Mouse (Mus musculus) retina, adult 2 months (tissue): ENCODE measurements around the gene Ano1.
A peak's percentile ranks its signal among the peaks of the same experiment; 100 is the strongest.

Experiments used
- DNase-seq: peaks from one replicate; pipeline ENCODE4 v3.0.0-alpha.2; 2012; ENCODE audit warnings: low read depth, low spot score

Gene Ano1

DNA sequence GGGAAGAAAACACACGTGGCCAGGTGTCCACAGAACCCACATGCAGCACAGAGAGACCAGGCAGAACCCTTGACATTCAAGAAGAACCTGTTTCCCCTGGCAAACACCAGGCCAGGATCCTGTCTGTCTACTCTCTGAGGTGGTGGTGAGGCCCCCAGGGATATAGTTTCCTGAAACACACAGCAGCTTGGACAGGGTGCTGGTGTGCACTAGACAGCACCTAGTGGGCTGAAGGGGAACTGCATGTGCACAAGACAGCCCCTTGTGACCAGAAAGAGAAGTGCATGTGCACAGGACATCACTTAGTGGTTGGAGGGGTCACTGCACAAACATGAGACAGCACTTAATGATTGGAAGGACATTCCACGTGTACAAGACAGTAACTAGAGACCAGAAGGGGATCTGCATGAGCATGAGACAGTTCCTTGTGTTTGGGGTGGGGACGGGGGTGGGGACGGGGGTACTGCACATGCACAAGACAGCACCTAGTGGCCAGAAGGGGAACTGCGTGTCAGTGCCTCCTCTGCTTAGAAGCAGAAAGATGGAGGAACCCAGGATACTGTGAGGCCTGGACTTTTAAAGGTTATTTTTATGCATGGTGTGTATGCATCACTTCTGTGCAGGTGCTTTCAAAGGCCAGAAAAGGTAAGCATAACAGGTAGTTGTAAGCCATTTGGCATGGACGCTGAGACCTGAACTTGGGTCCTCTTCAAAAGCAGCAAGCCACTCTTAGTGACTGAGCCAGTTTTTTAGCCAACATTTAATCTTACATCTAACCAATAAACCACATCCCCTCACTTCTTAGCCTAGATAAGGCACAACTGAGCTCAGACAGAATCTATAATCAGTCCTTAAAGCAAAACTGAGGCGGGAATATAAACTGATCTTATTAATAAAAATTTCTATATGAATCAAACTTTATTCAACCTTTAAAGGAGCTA, 54.7 kb downstream of the Ano1 start:
- DNase-seq: no peak

DNA sequence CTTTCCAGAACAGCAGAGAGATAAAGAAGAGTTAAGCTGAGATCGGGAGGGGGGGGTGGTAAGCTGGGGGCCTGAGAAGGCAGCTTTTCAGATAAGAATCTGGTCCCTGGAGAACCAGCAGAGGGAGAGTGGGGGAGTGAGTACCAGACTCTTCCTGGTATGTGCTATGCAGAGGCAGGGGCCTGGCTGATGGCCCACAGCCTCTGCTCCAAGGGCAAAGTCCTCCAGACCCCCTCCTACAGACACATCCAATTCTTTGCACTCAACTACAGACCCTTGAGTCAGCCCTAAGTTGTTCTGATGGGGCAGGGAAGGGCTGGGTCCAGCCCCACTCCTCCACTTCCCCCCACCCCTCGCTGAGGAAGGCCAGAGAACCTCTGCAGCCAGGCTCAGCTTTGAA, 61.9 kb downstream of the Ano1 start:
- no peak for DNase-seq

DNA sequence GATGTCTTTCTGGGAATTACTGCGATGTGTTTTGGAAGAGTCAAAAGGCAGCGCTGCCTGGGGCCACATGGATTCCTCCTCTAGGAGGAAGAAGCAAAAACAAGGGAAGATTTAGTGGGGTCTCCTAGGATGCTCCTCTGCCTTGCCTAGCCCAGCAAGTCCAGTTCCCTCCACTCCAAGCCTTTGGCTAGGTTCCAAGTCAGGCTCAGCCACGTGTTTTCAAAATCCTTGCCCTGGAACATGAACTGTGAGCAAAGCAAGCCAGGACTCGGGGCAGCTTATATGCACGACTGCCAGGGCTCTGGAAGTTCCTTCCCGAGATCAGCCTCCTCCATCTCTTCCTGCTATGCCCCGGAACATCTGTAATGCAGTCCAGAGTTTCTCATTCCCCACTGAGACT, 62.6 kb downstream of the Ano1 start:
- DNase-seq: no peak

DNA sequence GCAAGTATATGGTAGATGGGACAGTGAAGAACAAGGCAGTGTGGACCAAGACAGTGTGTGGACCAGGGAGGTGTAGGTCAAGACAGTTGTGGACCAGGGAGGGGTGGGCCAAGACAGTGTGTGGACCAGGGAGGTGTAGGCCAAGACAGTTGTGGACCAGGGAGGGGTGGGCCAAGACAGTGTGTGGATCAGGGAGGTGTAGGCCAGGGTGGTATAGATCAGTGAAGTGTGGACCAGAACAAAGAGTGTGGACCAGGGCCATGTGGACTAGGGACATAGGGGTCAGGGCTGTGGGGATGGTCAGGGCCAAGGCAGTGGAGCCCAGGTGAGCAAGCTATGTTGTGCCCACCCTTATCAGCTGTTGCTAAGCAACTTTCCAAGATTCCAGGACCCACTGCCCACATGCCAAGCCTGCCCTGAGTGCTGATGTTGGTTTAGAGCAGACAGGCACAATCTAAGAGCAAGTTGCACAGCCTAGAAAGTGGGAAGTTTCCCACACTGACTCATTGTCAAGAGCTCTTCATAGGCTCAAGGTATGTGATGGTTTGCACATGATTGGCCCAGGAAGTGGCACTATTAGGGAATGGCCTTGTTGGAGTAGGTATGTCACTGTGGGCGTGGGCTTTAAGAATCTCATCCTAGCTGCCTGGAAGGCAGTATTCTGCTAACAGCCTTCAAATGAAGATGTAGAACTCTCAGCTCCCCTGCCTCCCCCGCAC, 64.0 kb downstream of the Ano1 start:
- DNase-seq: no peak

DNA sequence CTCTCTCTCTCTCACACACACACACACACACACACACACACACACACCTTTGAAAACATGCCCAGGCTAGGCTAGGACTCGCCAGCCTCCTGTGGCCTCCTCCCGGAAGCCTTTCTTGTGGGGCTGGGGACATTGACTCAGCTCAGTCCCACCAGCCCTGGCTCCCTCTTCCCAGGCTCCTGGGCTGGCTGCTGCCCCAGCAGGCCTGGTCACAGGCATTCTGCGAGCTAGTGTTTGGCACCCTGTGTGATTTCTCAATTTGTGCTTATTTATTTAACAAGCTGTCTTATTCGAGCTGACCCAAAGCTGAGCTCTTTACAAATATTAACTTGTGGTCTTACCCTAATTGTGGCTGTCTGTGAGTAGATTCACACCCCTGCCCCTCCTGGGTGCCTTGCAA, 66.8 kb downstream of the Ano1 start:
- DNase-seq: no peak

DNA sequence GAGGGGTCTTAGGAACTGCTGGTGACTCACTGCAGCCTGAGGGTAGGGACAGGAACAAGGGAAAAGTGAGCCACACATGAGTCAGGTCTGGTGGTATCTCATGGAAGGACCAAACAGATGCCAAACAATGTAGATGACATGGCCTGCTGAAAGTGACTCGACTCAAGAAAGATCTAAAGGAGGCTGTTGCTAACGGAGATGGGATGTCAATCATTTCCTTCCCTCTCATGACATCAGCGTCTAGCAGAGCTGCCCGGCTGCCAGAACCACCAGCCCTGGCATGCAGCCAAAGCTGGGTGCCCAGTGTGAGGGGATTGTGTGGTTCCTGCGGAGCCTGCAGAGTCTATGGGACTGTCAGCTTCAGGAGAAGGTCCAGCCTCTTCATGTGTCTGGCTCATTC, 67.3 kb downstream of the Ano1 start:
- DNase-seq: no peak

DNA sequence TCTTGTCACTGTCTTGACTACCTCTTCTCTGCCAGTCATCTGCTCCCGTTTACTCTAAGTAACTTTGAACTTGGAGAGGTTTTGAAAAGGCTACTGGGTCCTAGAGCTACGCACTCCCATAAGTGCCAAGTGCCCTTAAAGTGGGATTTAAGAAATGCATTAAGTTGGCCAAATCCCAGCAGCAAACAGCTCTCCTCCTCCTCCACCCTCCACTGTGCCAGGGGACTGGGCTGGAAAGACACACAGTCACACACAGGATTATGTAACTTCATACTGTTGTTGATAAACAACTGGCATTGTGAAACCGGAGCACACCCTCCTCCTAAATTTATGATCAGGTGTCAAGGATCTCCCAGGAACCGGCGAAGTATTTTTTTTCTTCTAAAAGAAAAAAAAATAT, 71.7 kb downstream of the Ano1 start:
- no peak for DNase-seq

DNA sequence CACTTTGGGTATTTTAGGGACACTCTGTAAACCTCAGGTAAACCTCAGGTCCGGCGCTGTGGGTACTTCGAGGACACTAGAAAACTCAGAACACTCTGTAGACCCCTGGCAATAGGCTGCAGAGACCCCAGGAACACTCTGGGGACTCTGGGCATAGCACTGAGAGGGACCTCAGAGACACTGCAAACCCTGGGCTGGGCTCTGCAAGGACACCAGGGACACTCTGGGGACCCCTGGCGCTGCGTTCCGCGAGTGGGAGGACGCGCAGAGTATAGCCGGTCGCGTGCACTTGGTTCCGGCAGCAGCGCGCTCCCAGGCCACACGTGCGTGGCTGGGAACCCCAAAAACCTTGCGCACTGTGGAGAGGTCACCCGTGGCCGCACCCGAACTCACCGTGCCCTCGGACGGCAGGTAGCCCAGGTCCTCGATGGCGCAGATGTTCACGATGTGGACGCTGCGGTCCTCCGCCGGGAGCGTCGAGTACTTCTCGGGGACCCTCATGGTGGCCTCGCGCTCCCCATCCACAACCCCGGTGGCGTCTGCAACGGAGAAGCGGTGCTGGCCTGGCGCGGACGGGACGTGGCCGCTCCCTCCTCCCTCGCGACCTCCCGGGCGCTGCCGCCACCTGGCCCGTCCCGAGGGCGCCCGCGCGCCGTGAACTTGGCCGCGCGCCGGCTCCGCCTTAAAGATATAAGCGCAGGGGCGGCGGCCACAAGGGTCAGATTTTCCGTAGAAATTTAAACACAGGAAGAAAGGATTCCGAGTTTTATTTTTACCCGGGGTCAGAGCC, 73.3 kb downstream of the Ano1 start:
- no peak for DNase-seq

DNA sequence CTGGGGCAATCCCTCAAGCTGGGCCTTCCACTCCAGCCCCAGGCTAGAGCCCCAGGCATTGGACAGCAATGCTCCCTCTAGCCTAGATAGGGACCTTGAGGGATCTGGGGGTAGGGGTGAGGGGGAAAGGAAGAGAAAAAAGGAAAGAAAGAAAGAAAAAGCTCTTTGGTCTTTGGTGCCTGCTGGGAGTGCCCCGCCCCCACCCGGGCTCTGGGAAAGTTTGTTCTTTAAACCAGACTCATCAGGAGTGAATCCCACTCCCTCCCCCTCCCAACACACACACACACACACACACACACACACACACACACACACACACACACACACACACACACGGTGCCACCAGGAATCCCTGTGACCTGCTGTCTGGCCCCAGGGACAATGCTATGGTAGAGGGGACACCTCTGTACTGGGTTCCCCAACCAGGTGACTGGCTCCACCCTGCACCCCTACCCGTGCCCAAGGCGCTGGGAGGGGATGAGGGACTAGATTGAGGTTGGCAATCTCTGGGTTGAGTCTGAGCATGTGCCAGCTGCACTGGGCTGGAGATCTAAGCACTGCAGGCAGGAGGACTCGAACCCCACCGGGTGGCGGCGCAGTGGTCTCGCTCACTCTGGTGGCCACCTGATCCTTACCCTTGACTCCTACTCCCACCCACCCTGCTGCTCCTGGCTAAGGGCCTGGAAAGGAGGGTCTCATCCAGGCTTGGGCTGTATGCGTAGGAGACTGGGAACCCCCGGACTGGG, 74.3 kb downstream of the Ano1 start:
- no peak for DNase-seq

DNA sequence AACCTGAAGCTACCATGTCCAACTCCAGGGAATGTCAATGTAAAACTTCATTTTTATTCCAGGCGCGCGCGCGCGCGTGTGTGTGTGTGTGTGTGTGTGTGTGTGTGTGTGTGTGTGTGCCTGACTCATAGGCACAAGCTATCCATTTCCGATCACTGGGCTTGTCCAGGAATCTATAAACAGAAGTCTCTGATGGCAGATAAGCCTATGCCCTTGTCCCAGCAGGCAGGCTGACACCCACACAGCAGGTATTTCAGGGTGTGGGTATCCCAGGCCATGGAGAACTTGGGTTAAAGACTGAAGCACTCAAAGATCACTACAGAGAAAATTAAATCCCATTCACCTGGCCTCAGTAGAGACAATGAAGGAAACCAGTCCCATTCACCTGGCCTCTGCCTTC, 76.1 kb downstream of the Ano1 start:
- DNase-seq: no peak

DNA sequence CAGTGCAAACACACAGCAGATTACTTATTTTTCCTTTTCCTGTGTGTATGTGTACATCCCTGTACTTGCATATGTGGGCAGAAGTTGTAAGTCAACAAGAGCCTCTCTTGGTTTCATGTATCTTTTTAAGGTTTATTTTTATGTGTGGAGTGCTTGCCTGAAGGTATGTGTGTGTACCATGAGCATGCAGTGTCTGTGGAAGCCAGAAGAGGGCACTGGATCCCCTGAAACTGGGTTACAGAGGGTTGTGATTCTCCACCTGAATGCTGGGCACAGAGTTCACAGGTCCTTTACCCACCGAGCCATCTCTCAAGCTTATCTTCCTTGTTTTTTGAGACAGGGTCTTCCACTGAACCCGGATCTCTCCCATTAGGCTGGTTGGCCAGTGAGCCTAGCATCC, 81.9 kb downstream of the Ano1 start:
- DNase-seq: no peak

DNA sequence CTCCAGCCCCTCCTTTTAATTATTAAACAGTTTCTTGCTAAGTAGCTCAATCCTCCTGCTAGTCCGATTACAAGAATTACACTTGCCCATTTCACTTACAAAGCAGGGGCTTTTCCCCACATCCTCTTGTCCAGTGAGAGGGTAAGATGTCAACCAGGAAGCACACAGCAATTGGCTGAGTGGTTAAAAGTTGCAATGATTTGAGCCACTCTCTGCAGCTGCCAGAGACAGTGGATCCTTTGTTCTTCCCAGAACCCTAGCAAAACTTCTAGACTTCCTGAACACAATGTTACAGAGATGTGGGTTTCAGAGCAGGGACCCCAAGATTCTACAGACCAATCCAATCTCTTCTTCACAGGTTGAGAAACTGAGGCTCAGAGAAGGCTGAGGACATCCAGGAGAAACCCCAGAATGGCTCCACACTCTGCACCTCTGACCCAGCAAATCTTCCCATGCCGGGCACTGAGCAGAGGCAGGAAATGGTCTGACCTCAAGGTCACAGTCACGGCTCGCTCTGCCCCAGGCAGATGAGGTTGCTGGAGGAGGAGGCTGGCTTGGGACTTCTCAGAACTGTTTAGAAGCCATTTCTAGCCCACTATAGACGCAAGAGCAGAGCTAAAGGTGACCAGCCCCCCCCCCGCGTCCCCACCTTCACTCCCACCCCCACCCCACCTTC, 83.0 kb downstream of the Ano1 start:
- DNase-seq: no peak

DNA sequence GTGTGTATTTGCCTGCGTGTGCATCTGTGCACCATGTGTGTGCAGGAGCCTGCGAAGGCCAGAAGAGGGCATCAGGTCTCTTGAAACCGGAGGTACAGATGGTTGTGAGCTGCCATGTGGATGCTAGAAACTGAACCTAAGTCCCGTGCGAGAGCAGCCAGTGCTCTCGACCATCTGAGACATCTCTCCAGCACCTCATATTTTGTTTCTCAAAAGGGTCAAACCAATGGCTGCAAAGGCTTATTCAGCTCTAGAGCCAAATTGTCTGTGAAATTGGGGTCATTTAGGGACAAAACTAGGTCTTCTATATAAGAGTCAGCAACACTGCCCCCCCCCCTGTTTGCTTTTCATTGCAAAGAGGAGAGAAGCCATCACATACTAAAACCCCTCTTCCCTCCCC, 84.7 kb downstream of the Ano1 start:
- DNase-seq: no peak

DNA sequence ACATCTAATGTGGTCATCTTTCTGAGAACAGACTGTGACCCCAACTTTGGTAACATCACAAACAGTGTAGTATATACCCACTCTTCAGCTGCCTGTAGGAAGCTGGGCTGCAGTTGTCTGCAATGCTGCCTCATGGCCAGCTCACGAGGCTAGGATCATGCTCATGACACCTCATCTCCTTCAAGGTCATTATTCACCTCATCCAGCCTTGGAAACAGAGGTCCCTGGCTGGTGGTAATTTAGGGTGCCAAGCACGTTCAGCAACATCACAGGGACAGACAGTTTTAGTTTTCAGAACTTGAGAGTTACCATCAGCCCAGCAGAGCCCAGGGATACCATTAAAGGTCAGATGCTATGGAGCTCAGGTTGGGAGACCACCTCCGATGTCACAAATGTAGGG, 86.2 kb downstream of the Ano1 start:
- DNase-seq: no peak

DNA sequence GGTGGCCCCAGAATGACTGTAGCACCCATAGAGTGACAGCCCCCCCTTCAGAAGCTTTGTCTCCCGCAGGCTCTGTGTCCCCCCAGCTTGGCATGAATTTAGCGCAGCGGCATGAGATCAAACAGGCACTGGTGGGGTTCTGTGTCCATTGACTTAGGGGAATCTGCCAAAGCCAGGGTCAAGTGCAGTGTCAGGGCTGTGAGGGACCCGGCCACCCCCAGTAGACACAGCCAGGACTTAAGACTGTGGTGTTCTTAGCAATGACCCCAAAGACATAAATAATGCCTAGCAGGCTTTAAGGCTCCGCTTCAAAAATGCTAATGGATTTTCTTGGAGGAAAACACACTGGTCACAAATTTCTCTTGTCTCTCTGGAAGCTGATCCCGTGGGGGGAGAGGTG, 88.2 kb downstream of the Ano1 start:
- no peak for DNase-seq

DNA sequence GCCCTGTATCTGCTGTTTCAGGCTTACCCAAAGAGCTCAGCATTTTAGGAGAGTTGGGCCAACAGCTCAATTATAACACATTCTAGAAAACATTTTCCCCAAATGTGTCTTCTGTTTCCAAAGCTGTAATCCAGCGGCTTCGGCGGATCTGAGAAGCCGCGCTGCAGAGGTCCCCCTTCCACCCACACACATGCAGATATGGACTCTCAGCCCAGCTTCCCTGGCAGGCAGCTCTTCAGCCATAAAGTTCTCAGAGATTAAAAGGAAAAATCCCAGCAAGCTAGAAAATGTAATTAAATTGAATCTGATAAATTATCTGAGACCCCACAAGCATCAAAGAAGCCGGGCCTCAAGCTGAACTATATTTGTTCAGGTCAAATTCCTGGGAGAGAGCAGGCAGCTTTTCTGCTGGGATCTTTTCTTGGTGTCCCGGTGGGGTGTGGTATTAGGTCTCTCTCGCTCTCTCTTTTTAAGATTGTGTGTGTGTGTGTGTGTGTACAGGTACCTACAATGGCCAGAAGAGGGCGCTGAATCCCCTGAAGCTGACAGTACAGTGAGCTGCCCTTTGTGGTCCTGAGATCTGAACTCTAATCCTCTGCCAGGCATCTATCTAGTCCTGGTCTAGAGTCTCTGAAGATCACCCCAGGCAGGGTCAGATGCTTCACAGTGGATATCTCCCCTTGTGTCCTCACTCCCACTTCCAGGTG, 95.4 kb downstream of the Ano1 start:
- no peak for DNase-seq

DNA sequence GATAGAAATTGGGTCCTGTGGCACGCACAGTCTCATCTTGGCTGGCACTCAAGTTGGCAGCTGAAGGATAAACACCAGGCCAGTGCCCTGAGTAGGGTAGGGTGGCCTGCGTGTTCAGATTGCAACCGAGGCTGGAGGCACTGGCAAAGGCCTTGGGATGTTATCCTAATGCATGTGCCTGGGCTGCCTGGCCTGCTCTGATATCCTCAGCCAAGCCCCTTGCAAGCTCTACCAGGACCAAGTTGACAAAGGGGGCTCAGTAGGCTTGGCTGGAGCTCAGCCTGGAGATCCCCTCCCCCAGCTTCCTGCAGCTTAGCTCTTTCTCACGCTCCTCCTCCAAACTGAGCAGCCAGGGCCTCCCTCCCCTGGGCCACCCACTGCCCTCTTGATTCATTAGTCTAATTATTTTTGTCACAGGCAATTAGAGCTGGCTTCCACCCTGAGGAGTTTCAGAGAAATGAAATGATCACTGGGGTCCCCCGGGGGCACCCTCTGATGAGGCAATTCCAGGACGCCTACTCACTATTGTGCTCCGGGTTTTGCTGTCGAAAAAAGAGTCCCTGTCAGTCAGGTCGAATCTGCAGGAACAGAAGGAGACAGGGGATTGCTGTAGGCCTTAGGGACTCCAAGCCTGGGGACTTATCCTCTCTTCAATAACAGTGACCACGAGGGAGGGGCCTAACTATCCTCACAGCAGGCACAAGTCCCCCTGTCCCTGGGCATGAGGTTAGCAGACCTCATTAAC, 97.9 kb downstream of the Ano1 start:
- peak; percentile 11 for DNase-seq

DNA sequence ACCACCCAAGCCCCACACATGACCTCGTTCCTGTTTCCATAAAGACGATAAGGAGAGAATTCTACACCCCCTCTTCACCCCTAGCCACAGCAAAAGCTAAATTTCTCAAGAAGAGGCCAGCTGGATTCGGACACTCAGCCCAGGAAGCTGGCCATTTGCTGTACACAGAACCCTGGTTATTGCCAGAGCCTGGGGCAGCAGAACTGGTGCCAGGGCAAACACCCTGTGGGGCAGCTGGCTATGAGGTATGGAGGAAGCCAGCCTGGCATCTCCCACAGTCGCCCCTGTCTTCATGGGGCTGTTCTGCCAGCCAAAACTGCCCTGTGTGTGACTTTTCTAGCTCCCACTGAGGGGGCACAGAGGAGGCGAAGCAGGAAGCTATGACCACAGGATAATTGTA, 104.2 kb downstream of the Ano1 start:
- DNase-seq: no peak

DNA sequence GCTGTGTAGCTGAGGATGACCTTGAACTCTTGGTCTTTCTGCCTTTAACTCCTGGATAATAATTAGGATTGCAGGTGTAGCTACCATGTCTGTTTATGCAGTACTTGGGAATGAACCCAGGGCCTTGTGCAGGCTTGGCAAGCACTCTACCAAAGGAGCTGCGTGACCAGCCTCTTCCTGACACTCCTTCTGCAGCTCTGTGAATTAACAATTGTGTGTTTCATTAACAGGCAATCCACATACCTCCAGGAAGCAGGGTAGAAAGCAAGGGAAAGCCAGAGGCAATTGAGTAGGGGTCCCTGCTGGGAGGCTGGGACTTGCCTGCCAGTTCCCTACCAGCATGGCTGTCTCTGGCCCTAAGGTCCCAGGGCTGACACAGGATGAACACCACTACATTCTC, 111.0 kb downstream of the Ano1 start:
- no peak for DNase-seq

DNA sequence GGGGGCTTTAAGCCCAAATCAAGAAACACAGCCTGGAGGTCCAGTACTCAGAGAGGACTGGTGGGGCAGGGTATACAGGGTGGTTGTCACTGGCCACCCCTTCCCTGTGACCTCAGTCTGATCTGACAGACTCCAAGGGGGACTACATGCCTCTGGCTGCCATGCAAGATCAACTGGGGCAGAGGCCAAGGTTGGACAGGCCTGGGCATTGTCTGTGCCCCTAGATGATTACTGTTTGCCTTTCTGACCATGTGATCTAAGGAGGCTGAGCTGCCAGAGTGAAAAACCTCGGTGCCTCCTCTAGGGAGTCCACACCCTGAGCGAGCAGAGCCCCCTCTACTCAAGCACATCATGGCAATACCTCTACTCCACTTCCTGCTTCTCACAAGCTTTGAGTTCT, 115.8 kb downstream of the Ano1 start:
- no peak for DNase-seq
